Mouse (Mus musculus) heart, embryonic 13.5 days (tissue): ENCODE data around the gene Samd4. TPM values are rescaled to one million over a fixed set of nuclear protein-coding genes. Genes with fewer than 3 reads are reported as not detected.
A peak's percentile ranks its signal among the peaks of the same experiment; 100 is the strongest.

Source experiments
- ATAC-seq: fragments of 200-750 bp; cut with Nextera tagmentation; 2 replicates; pipeline ENCODE4 v1.8.0; 2017; ENCODE audit warnings: moderate TSS enrichment; ENCODE audit not compliant: insufficient number of reproducible peaks, low FRiP score, low TSS enrichment; ENCODE audit errors: extremely low read depth
- H3K27ac ChIP-seq: fragments of 300-500 bp; sonication (generic); replicated peaks from 2 replicates; pipeline ENCODE4 v1.5.1; 2015; ENCODE audit warnings: moderate library complexity, mild to moderate bottlenecking, inconsistent platforms
- H3K27me3 ChIP-seq: fragments of 300-500 bp; sonication (generic); replicated peaks from 2 replicates; pipeline ENCODE4 v1.6.1; 2015; ENCODE audit warnings: mild to moderate bottlenecking, inconsistent platforms
- H3K36me3 ChIP-seq: fragments of 300-500 bp; sonication (generic); 2 replicates; pipeline ENCODE4 v1.6.1; 2015; ENCODE audit warnings: mild to moderate bottlenecking, inconsistent platforms
- H3K4me1 ChIP-seq: fragments of 300-500 bp; sonication (generic); 2 replicates; pipeline ENCODE4 v1.6.1; 2015; ENCODE audit warnings: inconsistent platforms
- H3K4me2 ChIP-seq: fragments of 300-500 bp; sonication (generic); 2 replicates; pipeline ENCODE4 v1.6.1; 2015; ENCODE audit warnings: inconsistent platforms, mild to moderate bottlenecking, moderate library complexity
- H3K4me3 ChIP-seq: fragments of 300-500 bp; sonication (generic); 2 replicates; pipeline ENCODE4 v1.5.1; 2015; ENCODE audit warnings: moderate library complexity, mild to moderate bottlenecking, inconsistent platforms
- H3K9ac ChIP-seq: fragments of 300-500 bp; sonication (generic); 2 replicates; pipeline ENCODE4 v1.6.1; 2015; ENCODE audit warnings: inconsistent platforms, mild to moderate bottlenecking, moderate library complexity
- H3K9me3 ChIP-seq: fragments of 300-500 bp; sonication (generic); 2 replicates; pipeline ENCODE4 v1.6.1; 2016; ENCODE audit warnings: inconsistent platforms
- WGBS: fragments of 180-500 bp; shearing (Covaris S2); methylation state at CpG from one replicate; pipeline ENCODE4 v1.1.7; 2015; ENCODE audit warnings: mixed read lengths; 5-methylcytosine and 5-hydroxymethylcytosine counted together
- polyA plus RNA-seq: library from polyadenylated mRNA; unstranded; fragments of >200 nt; fragmentation: Nextera tagmentation; extraction: Ambion mirVana; gene quantifications from 2 replicates; pipeline ENCODE4 v1.2.1, GENCODE M21; 2015

Samd4 gene
- polyA plus RNA-seq, 1 experiment from 2014 or later = 13.4 TPM

DNA sequence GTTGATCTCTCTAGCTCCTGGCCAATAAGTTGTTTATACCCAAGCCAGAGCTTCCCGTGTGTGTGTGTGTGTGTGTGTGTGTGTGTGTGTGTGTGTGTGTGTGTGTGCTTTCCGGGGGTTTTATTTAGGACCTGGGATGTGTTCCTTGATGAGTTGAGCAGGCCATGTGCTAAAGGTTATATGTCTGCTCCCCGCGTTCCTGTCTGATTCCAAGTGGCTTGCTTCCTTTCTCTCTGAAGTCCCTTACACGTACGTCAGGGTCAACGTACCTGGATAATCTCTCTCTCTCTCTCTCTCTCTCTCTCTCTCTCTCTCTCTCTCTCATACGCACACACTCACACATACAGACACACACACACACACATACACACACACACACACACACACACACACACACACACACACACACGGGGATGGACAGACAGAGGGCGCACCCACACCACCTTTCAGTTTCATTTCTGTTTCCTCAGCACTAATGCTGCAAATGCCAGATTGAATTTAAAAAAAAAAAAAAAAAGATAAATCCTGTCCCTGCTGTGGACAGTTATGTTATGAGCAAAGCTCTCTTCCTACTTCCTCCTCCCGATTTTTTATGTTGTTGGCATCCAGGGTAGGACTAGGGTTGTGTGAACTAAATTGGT, 117.6 kb downstream of the Samd4 start:
- 0 out of 2 replicates have a peak overlapping the region, but pooled peaks have one; percentile 15 for H3K27ac ChIP-seq
- H3K9me3 ChIP-seq = no peaks in the 10 kb centered on the region
- peaks cover 68% of the 10 kb centered on the region for H3K4me1 ChIP-seq
- H3K9ac ChIP-seq = no peak overlapping the region
- WGBS = 57% methylated on average over 11 of the region's 11 CpGs
- H3K27me3 ChIP-seq = no peaks in the 10 kb centered on the region
- H3K4me3 ChIP-seq = no peak overlapping the region
- no peaks in the 10 kb centered on the region for H3K36me3 ChIP-seq
- H3K4me2 ChIP-seq = no peak overlapping the region
- no peak for ATAC-seq

- no peak overlapping the region for H3K27ac ChIP-seq
- WGBS = 60% methylated on average over 24 of the region's 24 CpGs
Measured at GRCm38 (mm10) chr14:47000786-47001761, 118.4 kb downstream of the Samd4 start.

GRCm38 (mm10) chr14:47004161-47004560, 121.5 kb downstream of the Samd4 start:
- no peak overlapping the region for H3K4me3 ChIP-seq

More at GRCm38 (mm10) chr14:47000786-47001761, 118.4 kb downstream of the Samd4 start:
- Histone ChIP-seq H3K36me3 (no peaks in the 10 kb centered on the region), H3K27me3 (no peaks in the 10 kb centered on the region), H3K4me3 (no peak overlapping the region), H3K4me1 (peaks cover 72% of the 10 kb centered on the region), H3K4me2 (no peak overlapping the region), H3K9ac (no peak overlapping the region), H3K9me3 (no peaks in the 10 kb centered on the region)
- no peak for ATAC-seq

DNA sequence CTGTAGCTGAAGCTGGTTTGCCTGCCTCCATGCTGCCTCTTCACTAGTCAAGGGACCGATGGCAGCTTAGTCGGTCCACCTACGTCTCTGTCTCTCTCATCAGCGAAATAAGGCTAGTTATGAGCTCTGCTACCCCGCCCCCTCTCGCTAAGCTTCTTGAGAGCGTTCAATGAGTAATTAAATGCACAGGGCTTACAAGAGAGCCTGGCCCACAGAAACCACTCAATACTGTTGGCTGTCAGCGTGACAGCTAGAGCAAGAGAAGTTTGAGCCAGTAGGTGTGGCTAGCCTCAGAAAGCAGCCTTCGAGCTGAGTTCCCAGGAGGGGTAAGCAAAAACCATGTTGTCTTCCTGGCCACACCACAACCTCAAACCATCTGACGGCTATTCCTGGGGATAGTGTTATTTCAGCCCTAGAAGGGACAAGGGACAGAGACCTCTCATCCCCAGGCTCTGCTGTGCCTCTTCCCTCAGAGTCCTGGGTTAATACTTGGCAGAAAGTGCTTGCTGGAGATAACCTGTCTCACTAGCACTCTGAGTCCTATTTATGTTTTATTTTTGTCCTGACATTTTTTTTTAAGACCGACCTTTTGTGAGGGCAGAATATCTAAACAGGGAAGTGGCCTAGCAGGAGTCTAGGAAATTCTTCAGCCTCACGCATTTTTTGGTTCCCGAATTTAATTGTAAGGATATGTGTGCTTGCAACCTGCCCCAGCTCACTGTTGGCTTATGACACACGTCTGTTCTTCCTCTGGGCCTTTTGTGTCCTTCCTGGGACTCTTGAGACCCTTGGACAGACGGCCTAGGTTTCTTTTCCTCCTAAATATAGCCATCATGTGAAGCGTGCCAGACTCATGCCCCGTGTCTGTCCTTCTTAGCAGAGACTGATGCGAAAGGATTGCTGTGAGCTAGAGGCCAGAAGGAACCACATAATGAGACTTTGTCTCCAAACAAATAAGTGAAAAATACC, 128.8 kb downstream of the Samd4 start:
- ATAC-seq = no peak; the same call in 1 of the 2 replicates
- peak overlapping the region; percentile 57 for H3K9ac ChIP-seq
- peak overlapping the region; percentile 2; the same call in 1 of the 2 replicates for H3K4me3 ChIP-seq
- no peaks in the 10 kb centered on the region for H3K27me3 ChIP-seq
- 39% methylated on average over 18 of the region's 18 CpGs for WGBS
- H3K4me1 ChIP-seq = peaks cover 64% of the 10 kb centered on the region
- peak overlapping the region; percentile 90 for H3K27ac ChIP-seq
- H3K4me2 ChIP-seq = peak overlapping the region; percentile 47
- no peaks in the 10 kb centered on the region for H3K9me3 ChIP-seq
- peaks cover 3% of the 10 kb centered on the region for H3K36me3 ChIP-seq

More at GRCm38 (mm10) chr14:47004161-47004560, 121.5 kb downstream of the Samd4 start:
- 35% methylated on average over 3 of the region's 3 CpGs for WGBS
- Histone ChIP-seq H3K36me3 (no peaks in the 10 kb centered on the region), H3K9me3 (no peaks in the 10 kb centered on the region), H3K9ac (no peak overlapping the region), H3K4me1 (peaks cover 79% of the 10 kb centered on the region), H3K27me3 (no peaks in the 10 kb centered on the region), H3K4me2 (no peak overlapping the region), H3K27ac (no peak overlapping the region)
- no peak for ATAC-seq

- no peak overlapping the region for H3K27ac ChIP-seq
- no peak overlapping the region for H3K9ac ChIP-seq
- no peak for ATAC-seq
- H3K9me3 ChIP-seq = no peaks in the 10 kb centered on the region
- H3K4me2 ChIP-seq = no peak overlapping the region
- H3K27me3 ChIP-seq = no peaks in the 10 kb centered on the region
- H3K4me3 ChIP-seq = no peak overlapping the region
- H3K36me3 ChIP-seq = peaks cover 10% of the 10 kb centered on the region
- peaks cover 61% of the 10 kb centered on the region for H3K4me1 ChIP-seq
- WGBS = 75% methylated on average over 3 of the region's 3 CpGs
Measured at GRCm38 (mm10) chr14:47015618-47016017, 133.0 kb downstream of the Samd4 start.

DNA sequence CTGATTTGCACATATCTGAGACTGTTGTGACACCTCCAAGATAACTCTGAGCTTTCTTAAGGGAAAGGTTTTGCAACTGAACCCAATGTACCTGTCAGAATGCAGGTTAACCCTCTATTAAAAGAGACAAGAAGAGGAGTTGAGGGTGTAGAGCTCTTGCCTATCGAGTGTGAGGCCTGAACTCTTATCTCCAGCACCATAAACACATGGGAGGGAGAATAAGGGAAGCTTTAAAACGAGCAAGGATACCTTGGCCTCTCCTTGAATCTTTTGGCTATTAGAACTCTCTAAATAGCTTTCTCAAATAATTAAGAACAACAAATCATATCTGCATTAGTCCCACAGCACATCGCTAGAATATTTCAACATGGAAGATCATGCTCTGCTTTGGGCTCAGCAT, 135.0 kb downstream of the Samd4 start:
- Histone ChIP-seq H3K4me1 (peaks cover 50% of the 10 kb centered on the region), H3K9me3 (no peaks in the 10 kb centered on the region), H3K9ac (no peak overlapping the region), H3K36me3 (peaks cover 10% of the 10 kb centered on the region), H3K4me2 (no peak overlapping the region), H3K27me3 (no peaks in the 10 kb centered on the region), H3K27ac (no peak overlapping the region), H3K4me3 (no peak overlapping the region)
- WGBS = 61% methylated on average over 3 of the region's 3 CpGs
- ATAC-seq = no peak

- peak overlapping the region; percentile 38 for H3K4me2 ChIP-seq
- no peak overlapping the region for H3K4me3 ChIP-seq
- no peaks in the 10 kb centered on the region for H3K27me3 ChIP-seq
- peaks cover 35% of the 10 kb centered on the region for H3K4me1 ChIP-seq
- ATAC-seq = no peak
- no peak overlapping the region for H3K27ac ChIP-seq
- H3K36me3 ChIP-seq = peaks cover 13% of the 10 kb centered on the region
- H3K9me3 ChIP-seq = no peaks in the 10 kb centered on the region
- H3K9ac ChIP-seq = no peak overlapping the region
- 17% methylated on average over 10 of the region's 10 CpGs for WGBS
Measured at GRCm38 (mm10) chr14:47020886-47021285, 138.2 kb downstream of the Samd4 start.

DNA sequence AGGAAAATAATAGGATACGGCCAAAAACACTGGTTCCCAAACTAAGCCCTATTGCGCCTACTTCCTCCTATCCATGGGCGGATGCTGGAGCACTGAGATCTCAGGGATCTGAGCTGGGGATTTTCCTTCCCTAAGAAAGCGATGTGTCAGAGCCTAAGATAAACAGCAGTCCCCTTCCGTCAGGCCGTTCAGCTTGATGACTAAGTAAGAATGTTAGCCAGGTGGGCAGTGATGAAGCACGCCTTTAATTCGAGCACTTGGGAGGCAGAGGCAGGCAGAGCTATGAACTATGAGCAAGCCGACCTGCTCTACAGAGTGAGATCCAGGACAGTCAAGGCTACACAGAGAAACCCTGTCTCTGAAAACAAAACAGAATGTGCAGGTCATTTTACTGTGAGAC, 140.9 kb downstream of the Samd4 start:
- Histone ChIP-seq H3K4me2 (no peak overlapping the region), H3K9ac (no peak overlapping the region), H3K4me3 (no peak overlapping the region), H3K9me3 (no peaks in the 10 kb centered on the region), H3K36me3 (peaks cover 3% of the 10 kb centered on the region), H3K27ac (no peak overlapping the region), H3K4me1 (peaks cover 44% of the 10 kb centered on the region), H3K27me3 (no peaks in the 10 kb centered on the region)
- 73% methylated on average over 9 of the region's 9 CpGs for WGBS
- no peak for ATAC-seq

DNA sequence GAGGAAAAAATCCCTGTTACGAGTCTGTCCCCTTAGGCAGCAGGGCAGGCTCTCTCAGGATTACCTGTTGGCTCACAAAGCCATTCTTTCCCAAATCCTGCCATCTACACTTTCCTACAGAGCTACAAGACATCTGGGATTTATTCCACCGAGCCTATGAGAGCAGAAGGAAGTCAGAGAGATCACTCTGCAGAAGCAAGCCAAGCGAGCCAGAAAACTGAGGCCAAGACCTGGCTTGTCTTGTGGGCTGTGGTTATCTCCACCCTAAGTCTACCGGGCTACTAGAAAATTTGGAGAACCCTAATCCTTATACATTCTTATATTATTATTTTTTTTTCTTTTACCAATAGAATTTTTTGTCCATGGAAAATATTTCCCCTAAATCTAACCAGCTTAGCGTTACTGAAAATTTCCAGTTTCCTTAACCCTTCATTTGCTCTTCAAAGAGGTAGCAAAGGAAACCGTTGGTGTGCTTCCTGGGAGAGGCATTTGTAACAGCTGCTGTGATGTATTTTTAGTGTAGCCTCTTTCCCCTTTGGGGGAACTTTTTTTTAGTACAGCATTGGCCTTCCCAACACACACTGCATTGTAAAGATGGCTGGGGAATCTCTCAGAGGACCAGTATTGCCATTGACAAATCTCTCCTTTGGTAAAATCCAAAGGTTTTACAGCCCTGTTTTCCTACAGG, 144.9 kb downstream of the Samd4 start:
- H3K4me2 ChIP-seq = no peak overlapping the region
- peaks cover 3% of the 10 kb centered on the region; the same call in 1 of the 2 replicates for H3K36me3 ChIP-seq
- no peak for ATAC-seq
- no peaks in the 10 kb centered on the region for H3K27me3 ChIP-seq
- H3K27ac ChIP-seq = no peak overlapping the region
- no peaks in the 10 kb centered on the region for H3K9me3 ChIP-seq
- no peak overlapping the region for H3K9ac ChIP-seq
- peaks cover 15% of the 10 kb centered on the region for H3K4me1 ChIP-seq
- H3K4me3 ChIP-seq = no peak overlapping the region
- WGBS = 56% methylated on average over 6 of the region's 6 CpGs

DNA sequence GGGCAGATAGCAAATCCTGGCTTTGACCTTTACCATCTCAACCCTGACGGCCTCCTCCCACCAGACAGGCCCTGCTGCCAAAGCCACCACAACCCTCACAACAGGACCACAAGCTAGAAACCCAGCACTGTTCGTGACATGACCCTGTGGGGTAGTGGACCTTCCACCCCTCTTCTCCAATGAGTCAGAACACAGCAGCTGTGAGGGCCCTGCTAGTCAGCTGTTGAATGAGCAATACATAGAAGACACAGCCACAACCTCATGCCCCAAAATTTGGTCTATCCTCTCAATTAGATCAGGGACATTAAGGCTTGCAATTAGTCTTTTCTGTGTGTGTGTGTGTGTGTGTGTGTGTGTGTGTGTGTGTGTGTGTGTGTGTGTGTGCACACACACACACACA, 148.9 kb downstream of the Samd4 start:
- H3K9me3 ChIP-seq = no peaks in the 10 kb centered on the region
- ATAC-seq = no peak
- no peaks in the 10 kb centered on the region for H3K27me3 ChIP-seq
- no peak overlapping the region for H3K27ac ChIP-seq
- H3K4me2 ChIP-seq = no peak overlapping the region
- no peaks in the 10 kb centered on the region for H3K36me3 ChIP-seq
- H3K9ac ChIP-seq = no peak overlapping the region
- peaks cover 31% of the 10 kb centered on the region for H3K4me1 ChIP-seq
- WGBS = 80% methylated on average over 2 of the region's 2 CpGs
- H3K4me3 ChIP-seq = no peak overlapping the region
